Mouse (Mus musculus) brain, embryonic 14.5 days (tissue): ENCODE measurements around the gene Mccc2.

ENCODE experiments used
- CTCF ChIP-seq: fragments of 200-500 bp; IDR thresholded peaks from 2 replicates; pipeline ENCODE4 v1.5.1; 2012; ENCODE audit warnings: inconsistent platforms, mild to moderate bottlenecking, moderate library complexity, borderline replicate concordance; ENCODE audit not compliant: insufficient read depth, insufficient read length; ENCODE audit errors: extremely low read depth
- POLR2A ChIP-seq: fragments of 200-500 bp; IDR thresholded peaks from 2 replicates; pipeline ENCODE4 v1.6.1; 2012; ENCODE audit warnings: mild to moderate bottlenecking, inconsistent platforms, borderline replicate concordance; ENCODE audit not compliant: poor library complexity, insufficient read depth, insufficient read length, severe bottlenecking; ENCODE audit errors: extremely low read depth

DNA sequence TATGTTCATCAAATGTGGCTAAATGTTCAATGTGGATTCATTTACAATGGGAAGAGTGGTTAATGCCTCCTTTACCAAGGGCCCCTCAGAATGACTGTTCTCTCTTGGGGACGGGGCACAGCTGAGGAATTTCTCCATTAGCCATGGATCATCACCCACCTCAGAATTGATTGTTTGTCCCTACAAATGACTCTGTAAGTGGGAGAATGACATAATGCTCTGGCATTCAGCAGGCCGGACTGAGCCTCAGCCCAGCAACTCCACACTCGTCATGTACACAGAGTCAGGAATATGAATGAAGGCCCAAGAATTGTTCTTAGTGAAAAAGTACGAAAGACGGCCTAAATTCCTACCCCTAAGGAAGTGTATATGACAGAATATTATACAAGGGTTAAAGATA, 89.2 kb downstream of the Mccc2 start:
- no peak for TF ChIP-seq CTCF
- no peak for TF ChIP-seq POLR2A
